ENCODE assay signal across 10 mouse cellular contexts in genomic region chr9:59588710-59589671, GRCm38 (mm10). TPM values are rescaled to one million over a fixed set of nuclear protein-coding genes. Genes with fewer than 3 reads are reported as not detected.
DNase-seq lines count a peak whose midpoint lies in the region; ATAC-seq lines count a peak whose summit lies in the region.
"Had no signal": no experiment of that assay in that cellular context is flagged by ENCODE, and none has a peak within 500 bp of the region (broad histone marks: within the 10 kb centered on the region; RNA-seq: fewer than 3 reads in every experiment).

No protein-coding gene starts in this region.

- no peak overlapping the region for H3K9ac ChIP-seq in forebrain, embryonic 11.5 days (ENCODE audit: low read length)
- H3K9ac ChIP-seq in neural tube, embryonic 12.5 days = no peak overlapping the region

- no peaks in the 10 kb centered on the region for H3K36me3 ChIP-seq in forebrain, embryonic 11.5 days (ENCODE audit: control insufficient read depth, insufficient read depth, low read length)
- no peaks in the 10 kb centered on the region for H3K36me3 ChIP-seq in neural tube, embryonic 12.5 days

- no peaks in the 10 kb centered on the region for H3K9me3 ChIP-seq in forebrain, embryonic 11.5 days (ENCODE audit: control insufficient read depth, low read length)
- H3K9me3 ChIP-seq in neural tube, embryonic 12.5 days = no peaks in the 10 kb centered on the region

- no peak overlapping the region for H3K4me3 ChIP-seq in forebrain, embryonic 11.5 days (ENCODE audit: low read depth, low read length)
- H3K4me3 ChIP-seq in neural tube, embryonic 12.5 days = no peak overlapping the region

- peak overlapping the region; percentile 41; the same call in 1 of the 2 replicates for H3K27ac ChIP-seq in forebrain, embryonic 11.5 days (ENCODE audit: low read depth, low read length)
- no peak overlapping the region for H3K27ac ChIP-seq in neural tube, embryonic 12.5 days

- H3K4me2 ChIP-seq in forebrain, embryonic 11.5 days (ENCODE audit: low read depth, low read length, severe bottlenecking) = no peak overlapping the region
- peak overlapping the region; percentile 42 for H3K4me2 ChIP-seq in neural tube, embryonic 12.5 days (replicated peaks)

- DNase-seq in ZHBTc4 (ENCODE audit: low read depth, low spot score) = peak; percentile 39
- no peak for DNase-seq in forebrain, embryonic 11.5 days (ENCODE audit: low spot score)
- DNase-seq in layer of hippocampus, adult 9-11 months = peak; percentile 94
- no peak for DNase-seq in gastrocnemius, postnatal 25 days
- DNase-seq in kidney, adult 11 months = no peak
- DNase-seq: heart, postnatal 4 days had no signal

- ATAC-seq in forebrain, embryonic 11.5 days (replicated peaks; ENCODE audit: low FRiP score) = peak; percentile 72
- ATAC-seq in neural tube, embryonic 12.5 days (ENCODE audit: low FRiP score, low read depth) = peak; percentile 64; the same call in 1 of the 2 replicates
- ATAC-seq in megakaryocyte, adult 5-6 weeks (ENCODE audit: poor library complexity, severe bottlenecking) = no peak
- no peak for ATAC-seq in activated CD4-positive, CD25-positive, alpha-beta regulatory T cell, adult 4 months

- 29% methylated on average over 12 of the region's 12 CpGs for WGBS in forebrain, embryonic 11.5 days
- WGBS in neural tube, embryonic 12.5 days = 29% methylated on average over 12 of the region's 12 CpGs

- no peaks in the 10 kb centered on the region; the same call in 1 of the 2 replicates for H3K27me3 ChIP-seq in forebrain, embryonic 11.5 days (ENCODE audit: control insufficient read depth, insufficient read depth, low read length)
- H3K27me3 ChIP-seq in neural tube, embryonic 12.5 days (replicated peaks) = peaks cover 9% of the 10 kb centered on the region

- H3K4me1 ChIP-seq in forebrain, embryonic 11.5 days (replicated peaks; ENCODE audit: control insufficient read depth, insufficient read depth, low read length) = peaks cover 3% of the 10 kb centered on the region; the same call in 1 of the 2 replicates
- peaks cover 15% of the 10 kb centered on the region for H3K4me1 ChIP-seq in neural tube, embryonic 12.5 days

RNA-seq across cellular contexts. Expression of gene Celf6, which starts 11.3 kb away (rescaled TPM):
- polyA plus RNA-seq in forebrain, embryonic 11.5 days (2014; fragmentation: Nextera tagmentation; extraction: Ambion mirVana) = 8.3 and 9.6 TPM in 2 replicates
- polyA plus RNA-seq in neural tube, embryonic 12.5 days (2016; fragmentation: Nextera tagmentation; extraction: Ambion mirVana) = 16.5 and 17.0 TPM in 2 replicates
- total RNA-seq in gastrocnemius, postnatal 25 days (2021) = not detected
- total RNA-seq in megakaryocyte, adult 5-6 weeks (2015) = not detected in 2 replicates
- not detected in 2 replicates for total RNA-seq in megakaryocyte, adult 5-6 weeks (2017)
- not detected for polyA plus RNA-seq in activated CD4-positive, CD25-positive, alpha-beta regulatory T cell, adult 4 months (2017; shearing (Covaris generic))
- total RNA-seq: neutrophil, adult 5-6 weeks had no signal

RNA-seq across cellular contexts. Expression of gene Parp6, which starts 28.1 kb away (rescaled TPM):
- polyA plus RNA-seq in forebrain, embryonic 11.5 days (2014; fragmentation: Nextera tagmentation; extraction: Ambion mirVana) = 77.3 and 85.4 TPM in 2 replicates
- polyA plus RNA-seq in neural tube, embryonic 12.5 days (2016; fragmentation: Nextera tagmentation; extraction: Ambion mirVana) = 140 and 153 TPM in 2 replicates
- total RNA-seq in gastrocnemius, postnatal 25 days (2021) = 10 to 100 TPM; 18.6 to 20.3 TPM
- 29.8 and 35.2 TPM in 2 replicates for total RNA-seq in megakaryocyte, adult 5-6 weeks (2015)
- 22.9 and 23.0 TPM in 2 replicates for total RNA-seq in megakaryocyte, adult 5-6 weeks (2017)
- polyA plus RNA-seq in activated CD4-positive, CD25-positive, alpha-beta regulatory T cell, adult 4 months (2017; shearing (Covaris generic)) = 10 to 100 TPM; 28.2 to 31.0 TPM

RNA-seq across cellular contexts. Expression of gene Tmem202, which starts 49.3 kb away (rescaled TPM):
- not detected in 2 replicates for polyA plus RNA-seq in forebrain, embryonic 11.5 days (2014; fragmentation: Nextera tagmentation; extraction: Ambion mirVana)
- polyA plus RNA-seq in neural tube, embryonic 12.5 days (2016; fragmentation: Nextera tagmentation; extraction: Ambion mirVana) = 0.18 TPM in 1 of 2 replicates, not detected in the other
- total RNA-seq in gastrocnemius, postnatal 25 days (2021) = under 1 TPM in 1 of 2 experiments, not detected in 1; 0.94 TPM
- total RNA-seq in megakaryocyte, adult 5-6 weeks (2015) = 0.75 and 1.4 TPM in 2 replicates
- 0.41 and 0.59 TPM in 2 replicates for total RNA-seq in megakaryocyte, adult 5-6 weeks (2017)
- polyA plus RNA-seq in activated CD4-positive, CD25-positive, alpha-beta regulatory T cell, adult 4 months (2017; shearing (Covaris generic)) = not detected

RNA-seq across cellular contexts. Expression of gene Hexa, which starts 49.7 kb away (rescaled TPM):
- 44.2 and 44.5 TPM in 2 replicates for polyA plus RNA-seq in forebrain, embryonic 11.5 days (2014; fragmentation: Nextera tagmentation; extraction: Ambion mirVana)
- polyA plus RNA-seq in neural tube, embryonic 12.5 days (2016; fragmentation: Nextera tagmentation; extraction: Ambion mirVana) = 49.0 and 53.0 TPM in 2 replicates
- 10 to 100 TPM; 21.6 to 29.0 TPM for total RNA-seq in gastrocnemius, postnatal 25 days (2021)
- total RNA-seq in megakaryocyte, adult 5-6 weeks (2015) = 159 and 162 TPM in 2 replicates
- 252 and 269 TPM in 2 replicates for total RNA-seq in megakaryocyte, adult 5-6 weeks (2017)
- polyA plus RNA-seq in activated CD4-positive, CD25-positive, alpha-beta regulatory T cell, adult 4 months (2017; shearing (Covaris generic)) = 10 to 100 TPM; 25.8 to 32.0 TPM

Comparison
In these comparisons a context has a peak if more than half of its experiments do, and no peak if none do; other contexts are left out.
1. DNase-seq: peak in ZHBTc4 (single experiment) and layer of hippocampus, adult 9-11 months (single experiment); none in forebrain, embryonic 11.5 days (single experiment), gastrocnemius, postnatal 25 days (single experiment) and kidney, adult 11 months (single experiment).
2. ATAC-seq: peak in forebrain, embryonic 11.5 days (single experiment) and neural tube, embryonic 12.5 days (single experiment); none in megakaryocyte, adult 5-6 weeks (single experiment) and activated CD4-positive, CD25-positive, alpha-beta regulatory T cell, adult 4 months (single experiment).